Mouse (Mus musculus) spleen, embryonic (tissue): ENCODE data around the gene Tmem190.

ENCODE experiments used
- CTCF ChIA-PET: fragments of 350-600 bp; sonication (Branson Sonifier 250); formaldehyde crosslinking; loops from one replicate; lab custom pipeline; 2022; lab: Charles Lee

Gene Tmem190

GRCm38 (mm10) chr7:4782759-4783158 lies at the start of gene Tmem190, which contains the start of gene Il11:
Gene Tmem190, plus strand, starts transcription at chr7:4782937.
Gene Il11, minus strand, starts transcription at chr7:4782859.
- CTCF ChIA-PET, result no interaction called here

- CTCF ChIA-PET, result interaction anchor here (0.5 kb wide), 1 partner anchor 268 kb away, joined by 3 read pairs; no protein-coding TSS in a partner anchor
Observed at GRCm38 (mm10) chr7:4732968-4733392, 49.8 kb upstream of the Tmem190 start.

GRCm38 (mm10) chr7:4739041-4739543 lies 43.6 kb upstream of the Tmem190 start:
- CTCF ChIA-PET, result interaction anchor here (1.5 kb wide), 1 partner anchor 54 kb away, joined by 4 read pairs; the partner anchor contains the start of gene Rpl28

- CTCF ChIA-PET, result interaction anchor here (0.9 to 1.5 kb wide), 2 partner anchors 26 to 53 kb away, joined by 3 to 4 read pairs; partner anchors contain the start of gene Rpl28
Observed at GRCm38 (mm10) chr7:4739544-4740275, 43.0 kb upstream of the Tmem190 start, which contains the start of gene Kmt5c. Gene Kmt5c, plus strand, starts transcription at chr7:4740115.

GRCm38 (mm10) chr7:4740309-4740727 lies 42.4 kb upstream of the Tmem190 start:
- CTCF ChIA-PET, result interaction anchor here (0.9 kb wide), 1 partner anchor 26 kb away, joined by 3 read pairs; no protein-coding TSS in a partner anchor

- CTCF ChIA-PET, result no interaction called here
Observed at GRCm38 (mm10) chr7:4741151-4741550, 41.6 kb upstream of the Tmem190 start.

- CTCF ChIA-PET, result no interaction called here
Observed at GRCm38 (mm10) chr7:4741672-4742481, 40.9 kb upstream of the Tmem190 start.

GRCm38 (mm10) chr7:4742482-4742819 lies 40.3 kb upstream of the Tmem190 start:
- CTCF ChIA-PET, result no interaction called here

GRCm38 (mm10) chr7:4743354-4743753 lies 39.4 kb upstream of the Tmem190 start:
- CTCF ChIA-PET, result no interaction called here

GRCm38 (mm10) chr7:4744886-4745285 lies 37.9 kb upstream of the Tmem190 start:
- CTCF ChIA-PET, result no interaction called here

- CTCF ChIA-PET, result no interaction called here
Observed at GRCm38 (mm10) chr7:4746326-4746980, 36.3 kb upstream of the Tmem190 start.

GRCm38 (mm10) chr7:4747156-4747899 lies 35.4 kb upstream of the Tmem190 start:
- CTCF ChIA-PET, result interaction anchor here (0.6 kb wide), 1 partner anchor 309 kb away, joined by 3 read pairs; no protein-coding TSS in a partner anchor

GRCm38 (mm10) chr7:4748321-4748720 lies 34.4 kb upstream of the Tmem190 start:
- CTCF ChIA-PET, result no interaction called here

- CTCF ChIA-PET, result no interaction called here
Observed at GRCm38 (mm10) chr7:4749169-4749568, 33.6 kb upstream of the Tmem190 start.

GRCm38 (mm10) chr7:4751971-4752820 lies 30.5 kb upstream of the Tmem190 start:
- CTCF ChIA-PET, result interaction anchor here (0.6 kb wide), 1 partner anchor 188 kb away, joined by 3 read pairs; no protein-coding TSS in a partner anchor

GRCm38 (mm10) chr7:4752821-4753570 lies 29.7 kb upstream of the Tmem190 start, which contains the start of gene Cox6b2:
Gene Cox6b2, minus strand, starts transcription at chr7:4753094.
- CTCF ChIA-PET, result interaction anchor here (0.6 kb wide), 1 partner anchor 187 kb away, joined by 3 read pairs; no protein-coding TSS in a partner anchor

- CTCF ChIA-PET, result no interaction called here
Observed at GRCm38 (mm10) chr7:4759670-4760069, 23.1 kb upstream of the Tmem190 start.

GRCm38 (mm10) chr7:4764946-4765710 lies 17.6 kb upstream of the Tmem190 start:
- CTCF ChIA-PET, result interaction anchor here (0.6 kb wide), 2 partner anchors 9 to 16 kb away, joined by 3 to 5 read pairs; no protein-coding TSS in a partner anchor
